Mouse (Mus musculus) CD4-positive, CD25-positive, alpha-beta regulatory T cell, adult 2 months (primary cell): ENCODE measurements at regions not wholly inside any gene's neighbourhood (a gene's known extent, or its start where the extent isn't known, plus 50 kb on each side); places are given as distances from the start of the nearest gene placed in this dataset.
"Not testable (repeated sequence)": the region's sequence is repeated elsewhere in the genome, so short reads cannot be mapped to it uniquely, and the experiment has no call there.

ENCODE experiments used
- DNase-seq: peaks from one replicate; pipeline ENCODE4 v3.0.0-alpha.2; 2012; ENCODE audit warnings: low read depth, low spot score

GRCm38 (mm10) chr3:101224091-101224490, 63.6 kb downstream of the Cd2 start:
- no peak for DNase-seq

GRCm38 (mm10) chr3:101219897-101220296, 67.8 kb downstream of the Cd2 start:
- peak; percentile 63 for DNase-seq

- DNase-seq: no peak
Measured at GRCm38 (mm10) chr3:101216711-101217110, 71.0 kb downstream of the Cd2 start.

GRCm38 (mm10) chr3:101213212-101213562, 74.6 kb downstream of the Cd2 start:
- DNase-seq: no peak

GRCm38 (mm10) chr3:101212403-101213211, 75.1 kb downstream of the Cd2 start:
- DNase-seq: no peak

- no peak for DNase-seq
Measured at GRCm38 (mm10) chr3:101211936-101212335, 75.8 kb downstream of the Cd2 start.

DNA sequence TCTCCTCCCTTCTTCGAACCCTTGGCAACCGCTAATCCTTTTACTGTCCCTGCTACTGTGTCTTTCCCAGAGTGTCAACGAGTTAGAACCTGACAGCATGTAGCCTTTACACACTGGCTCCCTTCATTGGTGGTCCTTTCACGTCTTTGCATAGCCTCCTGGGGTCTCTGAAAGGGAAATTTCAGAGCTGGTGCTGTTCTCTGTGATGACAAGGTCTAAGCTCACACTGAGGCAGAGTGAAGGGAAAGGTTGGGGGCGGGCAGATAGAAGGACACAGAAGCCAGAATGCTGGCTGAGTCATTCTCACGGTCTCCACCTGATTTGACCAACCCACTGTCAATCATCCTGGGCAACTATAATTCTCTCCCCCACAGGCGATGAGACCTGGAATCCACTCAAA, 78.2 kb downstream of the Cd2 start:
- no peak for DNase-seq

DNA sequence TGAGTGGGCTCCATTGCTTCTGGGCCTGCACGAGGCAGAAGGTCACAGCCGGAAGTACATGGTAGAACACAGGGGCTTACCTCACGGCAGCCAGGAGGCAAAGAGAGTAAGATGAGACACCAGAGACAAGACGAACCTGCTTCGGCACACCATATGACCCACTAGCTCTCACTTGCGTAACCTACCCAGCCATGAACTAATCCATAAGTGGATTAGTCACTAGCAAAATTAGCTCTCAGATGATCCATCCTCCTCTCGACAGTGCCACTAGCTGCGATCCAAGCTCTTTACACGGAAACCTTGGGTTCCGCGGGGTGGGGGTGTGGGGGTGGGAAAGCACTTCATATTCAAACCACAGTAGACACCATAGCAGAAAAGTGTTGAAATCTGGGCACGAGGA, 79.0 kb downstream of the Cd2 start:
- no peak for DNase-seq

DNA sequence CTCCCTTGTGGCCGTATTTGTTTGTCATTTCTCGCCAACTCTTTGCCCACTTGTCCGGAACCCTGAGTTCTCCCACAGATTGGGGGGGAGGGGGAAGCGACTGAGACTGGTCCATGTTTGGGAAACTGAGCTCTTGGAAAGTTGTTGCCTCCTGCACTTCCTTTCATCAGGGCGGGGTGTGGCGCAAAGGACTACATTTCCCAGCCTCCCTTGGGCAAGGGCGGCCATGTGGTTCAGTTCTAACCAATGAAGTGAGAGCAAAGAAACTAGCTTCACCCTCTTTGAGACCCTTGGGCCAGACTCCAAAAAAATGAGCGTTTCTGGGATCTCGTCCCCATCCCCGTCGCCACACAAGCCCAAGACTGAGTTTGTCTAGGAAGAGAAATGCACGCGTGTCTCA, 81.6 kb downstream of the Cd2 start:
- not testable (repeated sequence) for DNase-seq

DNA sequence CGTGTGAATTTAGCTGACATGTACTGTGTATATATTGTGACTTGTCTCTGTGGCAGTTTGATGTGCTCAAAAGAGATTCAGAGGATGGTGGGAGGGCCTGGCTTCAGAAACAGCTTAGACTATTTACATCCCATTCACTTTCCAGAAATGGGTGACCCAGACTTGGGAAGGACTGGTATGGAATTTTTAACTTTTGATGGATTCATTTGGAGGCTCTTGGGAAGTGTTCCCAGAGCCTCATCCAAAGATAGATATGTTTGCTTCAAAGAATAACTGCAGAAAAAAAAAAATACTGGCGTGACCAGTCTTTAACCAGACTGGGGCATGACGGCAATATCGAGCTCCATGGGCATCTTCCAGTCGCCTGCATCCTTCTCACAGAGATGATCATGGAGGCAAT, 84.6 kb upstream of the Ptgfrn start:
- DNase-seq: no peak

- DNase-seq: no peak
Measured at GRCm38 (mm10) chr3:101194319-101194718, 84.2 kb upstream of the Ptgfrn start.

- DNase-seq: no peak
Measured at GRCm38 (mm10) chr3:101191298-101191986, 81.4 kb upstream of the Ptgfrn start.

DNA sequence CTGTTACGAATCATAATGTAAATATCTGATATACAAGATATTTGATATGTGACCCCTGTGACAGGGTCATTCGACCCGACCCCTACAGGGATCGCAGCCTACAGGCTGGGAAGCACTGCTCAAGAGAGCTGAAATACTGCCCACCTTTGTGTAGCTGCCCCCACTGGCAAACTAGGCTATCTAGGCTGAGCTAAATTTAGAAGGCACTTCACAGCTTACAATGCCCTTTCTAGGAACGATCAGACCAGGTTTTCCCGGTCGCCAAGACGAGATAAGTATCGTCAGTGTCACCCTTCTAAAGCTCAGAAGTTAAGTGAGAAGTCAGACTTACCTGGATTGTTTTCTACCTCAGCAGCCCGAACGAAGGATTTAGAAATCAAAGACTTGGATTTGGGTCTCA, 71.9 kb upstream of the Ptgfrn start:
- no peak for DNase-seq

- DNase-seq: no peak
Measured at GRCm38 (mm10) chr3:101173954-101174353, 63.9 kb upstream of the Ptgfrn start.

DNA sequence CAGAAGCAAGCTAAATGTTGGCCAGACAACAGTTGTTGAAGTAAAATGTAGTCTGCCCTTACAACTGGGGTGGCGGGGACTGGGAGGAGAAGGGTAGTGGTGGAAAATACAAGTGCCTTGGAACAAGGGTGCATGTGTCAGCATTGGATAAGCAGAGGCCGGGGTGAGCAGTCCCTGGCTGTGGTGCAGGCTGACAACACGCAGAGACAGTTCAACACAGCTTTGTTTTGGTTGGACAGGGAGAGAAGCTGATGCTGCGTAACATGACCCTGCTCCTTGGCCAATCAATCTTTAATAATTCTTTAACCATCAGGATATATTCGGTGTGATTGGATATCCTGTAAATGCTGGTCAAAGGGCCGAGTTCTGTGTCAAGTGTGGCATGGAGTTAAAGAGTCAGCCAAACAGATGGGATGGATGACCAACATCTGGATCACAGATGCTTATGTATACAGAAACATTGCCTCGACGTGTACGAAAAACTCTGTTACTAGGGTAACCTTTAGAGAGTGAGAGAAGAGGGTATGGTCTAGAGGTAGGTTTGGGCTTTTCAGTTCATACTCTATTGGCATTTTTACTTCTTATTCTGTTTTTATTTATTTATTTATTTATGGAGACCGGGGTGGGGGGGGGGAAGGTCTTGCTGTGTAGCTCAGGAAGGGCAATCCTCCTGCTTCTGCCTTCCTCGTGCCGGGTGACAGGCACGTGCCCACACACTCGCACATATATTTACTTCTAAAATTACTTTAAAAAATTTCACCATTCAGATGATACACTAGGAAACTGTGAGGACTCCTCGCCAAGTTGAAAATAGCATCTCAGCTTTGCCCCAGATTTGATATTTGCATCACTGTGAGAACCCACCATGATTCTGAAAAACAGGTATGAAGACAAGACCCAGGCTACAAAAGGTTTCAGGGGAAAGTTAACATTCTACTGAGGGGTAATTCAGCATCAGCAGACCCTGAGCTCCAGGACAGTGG, 60.2 kb upstream of the Ptgfrn start:
- no peak for DNase-seq

GRCm38 (mm10) chr3:101167026-101167425, 56.9 kb upstream of the Ptgfrn start:
- DNase-seq: no peak

GRCm38 (mm10) chr3:101166580-101166979, 56.5 kb upstream of the Ptgfrn start:
- no peak for DNase-seq

DNA sequence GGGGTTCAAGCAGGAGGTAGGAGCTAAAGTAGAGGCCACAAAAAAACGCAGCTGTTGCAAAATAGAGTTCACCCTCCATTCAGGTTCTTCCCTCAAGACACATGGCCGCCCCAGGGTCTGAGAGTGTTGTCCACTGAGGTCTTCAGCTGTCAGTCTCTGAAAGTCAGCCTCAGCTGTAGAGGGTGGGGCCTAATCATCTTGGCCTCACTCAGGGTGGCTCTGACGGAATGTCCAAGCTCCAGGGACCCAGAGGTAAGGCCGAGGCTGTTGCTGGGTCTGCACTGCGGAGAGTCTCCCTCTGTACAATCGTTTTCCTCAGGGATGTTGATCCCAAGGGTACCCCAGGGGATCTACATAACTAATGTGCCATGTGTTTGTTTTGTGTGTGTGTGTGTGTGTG, 55.2 kb upstream of the Ptgfrn start:
- DNase-seq: no peak

DNA sequence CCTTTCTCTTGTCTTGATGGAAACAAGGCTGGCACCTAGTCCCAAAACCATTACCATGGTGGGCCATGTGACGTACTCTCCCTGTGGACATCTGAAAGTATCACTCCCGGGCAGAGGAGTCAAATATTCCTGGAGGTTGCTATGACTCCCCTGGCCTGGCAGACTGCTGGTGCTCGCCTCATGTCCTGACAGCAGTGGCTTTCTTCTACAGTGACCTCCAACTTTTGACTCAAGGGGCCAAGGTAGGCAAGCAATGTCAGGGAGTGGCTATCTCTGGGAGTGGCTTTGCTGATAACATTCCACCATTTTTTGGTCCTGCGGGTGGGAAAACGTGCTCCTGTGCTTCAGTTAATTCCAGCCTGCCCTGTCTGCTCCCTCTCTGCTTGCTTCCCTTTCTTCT, 54.7 kb upstream of the Ptgfrn start:
- no peak for DNase-seq

DNA sequence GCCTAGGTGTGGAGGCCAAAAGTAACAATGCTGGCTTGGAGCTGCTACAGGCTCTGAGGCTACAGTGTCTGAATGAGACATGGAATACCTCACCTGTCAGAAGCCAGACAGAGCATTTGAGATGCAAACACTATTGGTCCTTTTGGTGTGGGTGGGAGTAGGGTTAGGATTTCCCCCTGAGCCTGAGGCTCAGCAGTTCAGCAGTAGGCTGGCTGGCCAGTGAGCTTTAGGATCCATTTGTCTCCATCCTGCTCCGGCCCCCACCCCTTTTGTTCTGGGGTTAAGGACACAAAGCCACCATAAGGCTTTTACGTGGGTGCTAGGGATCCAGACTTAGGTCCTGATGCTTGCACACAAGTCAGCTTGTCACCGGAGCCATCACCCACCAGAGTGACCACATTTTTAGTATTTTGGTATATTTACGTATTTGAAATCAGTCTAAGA, 53.9 kb upstream of the Ptgfrn start:
- no peak for DNase-seq

DNA sequence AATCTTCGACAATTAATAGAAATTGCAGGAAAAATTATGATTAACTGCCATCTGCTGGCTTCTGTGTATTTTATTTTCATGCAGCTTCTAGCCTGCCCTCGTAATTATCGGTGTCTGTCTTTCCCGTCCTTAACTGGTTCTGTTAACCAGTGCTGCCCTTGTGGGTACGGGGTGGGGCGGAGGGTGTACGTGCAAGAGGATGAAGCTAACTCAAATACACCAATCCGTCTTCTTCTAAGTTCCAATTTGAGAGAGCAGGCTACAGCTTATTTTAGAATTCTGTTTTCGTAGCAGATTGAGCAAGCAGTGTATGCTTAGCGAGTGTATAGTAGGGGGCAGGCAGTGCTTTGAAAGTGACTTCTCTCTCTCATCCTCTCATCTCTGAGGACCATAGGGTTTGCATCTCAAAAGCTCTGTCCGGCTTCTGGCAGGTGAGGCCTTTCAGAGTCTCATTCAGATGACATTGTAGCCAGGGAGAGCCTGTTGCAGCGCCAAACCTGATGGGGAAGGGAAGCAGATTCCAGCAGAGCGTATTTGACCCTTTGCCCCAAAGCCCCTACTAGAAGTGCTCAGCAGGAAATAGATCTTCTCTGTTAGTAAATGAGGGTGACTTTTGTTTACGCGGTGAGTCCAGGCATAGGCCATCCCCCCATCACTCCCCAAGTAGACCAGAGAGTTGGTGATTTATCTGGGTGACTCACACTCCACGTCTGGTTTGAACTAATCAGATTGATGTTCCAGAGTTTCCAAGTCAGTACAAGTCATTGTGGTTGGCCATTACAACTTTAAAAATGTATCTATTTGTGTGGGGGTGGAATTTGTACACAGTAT, 53.3 kb upstream of the Ptgfrn start:
- DNase-seq: peak; percentile 5
